ENCODE assay signal across 8 mouse cellular contexts in the genomic region with DNA sequence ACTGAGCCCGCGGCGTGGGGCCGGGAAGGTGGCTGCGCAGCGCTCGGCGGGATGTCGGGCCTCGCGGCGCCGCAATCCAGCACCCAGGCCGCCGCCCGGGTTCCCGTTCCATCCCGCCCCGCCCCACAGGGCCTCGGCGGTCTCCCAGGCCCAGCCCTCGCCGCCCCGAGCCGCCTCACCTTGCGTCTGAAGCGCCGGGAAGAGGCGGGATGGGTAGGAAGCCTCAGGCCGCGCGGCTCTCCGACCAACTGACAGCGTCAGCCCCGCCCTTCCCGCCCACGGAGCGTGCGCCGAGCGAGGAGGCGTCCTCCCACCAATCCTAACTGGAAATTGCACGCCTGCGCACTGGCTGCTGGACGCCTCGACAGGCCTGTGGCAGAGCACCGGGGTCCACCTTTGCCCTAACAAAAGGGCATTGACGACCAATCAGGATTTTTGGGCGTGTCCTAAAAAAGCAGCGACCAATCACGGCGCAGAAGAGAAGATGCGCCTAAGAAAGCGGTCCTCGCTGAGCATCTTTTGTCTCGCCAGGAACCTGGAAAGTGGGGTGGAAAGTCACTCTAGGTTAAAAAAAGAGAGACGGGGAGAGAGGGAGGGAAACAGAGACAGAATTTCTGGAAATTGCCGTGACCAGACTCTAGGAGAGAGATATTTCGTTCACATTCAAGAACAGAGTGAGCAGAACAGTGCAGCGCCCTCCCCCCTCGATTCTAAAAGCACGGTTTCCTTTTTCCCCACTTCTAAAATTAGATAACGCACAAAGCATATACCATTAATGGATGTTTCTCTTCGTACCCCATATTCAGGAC. TPM values are rescaled to one million over a fixed set of nuclear protein-coding genes. Genes with fewer than 3 reads are reported as not detected.
DNase-seq lines count a peak whose midpoint lies in the region; ATAC-seq and TF ChIP-seq lines count a peak whose summit lies in the region.

No protein-coding gene starts in this region.

- peak; percentile 100 for ATAC-seq in kidney, embryonic 14.5 days (ENCODE audit: low FRiP score, low TSS enrichment)
- ATAC-seq in limb, embryonic 15.5 days (ENCODE audit: insufficient number of reproducible peaks, low FRiP score, low TSS enrichment, low read depth): peak; percentile 100

- H3K9me3 ChIP-seq in kidney, embryonic 14.5 days (ENCODE audit: control insufficient read depth, low read length): no peaks in the 10 kb centered on the region
- H3K9me3 ChIP-seq in limb, embryonic 15.5 days: no peaks in the 10 kb centered on the region

- H3K9ac ChIP-seq in kidney, embryonic 14.5 days (ENCODE audit: low read depth, low read length): peak overlapping the region; percentile 94
- peak overlapping the region; percentile 84 for H3K9ac ChIP-seq in limb, embryonic 15.5 days

- peak overlapping the region; percentile 74 for H3K4me2 ChIP-seq in kidney, embryonic 14.5 days (replicated peaks; ENCODE audit: low read depth, low read length)
- H3K4me2 ChIP-seq in limb, embryonic 15.5 days: peak overlapping the region; percentile 71

- H3K27ac ChIP-seq in bone marrow macrophage, adult 2 months (ENCODE audit: insufficient read depth, low read depth, low read length): peak overlapping the region; percentile 34
- peak overlapping the region; percentile 79 for H3K27ac ChIP-seq in embryonic fibroblast, embryonic 13.5 days (ENCODE audit: insufficient read depth, low read length)
- H3K27ac ChIP-seq in kidney, embryonic 14.5 days (ENCODE audit: low read depth, low read length): peak overlapping the region; percentile 85
- H3K27ac ChIP-seq in limb, embryonic 15.5 days: peak overlapping the region; percentile 92

- TF ChIP-seq POLR2A in bone marrow macrophage, adult 2 months (IDR thresholded peaks at IDR 0.05; ENCODE audit: borderline replicate concordance, low read depth, low read length): no peak
- peak; percentile 65 for TF ChIP-seq POLR2A in embryonic fibroblast, embryonic 13.5 days (IDR thresholded peaks at IDR 0.05; ENCODE audit: low read depth, low read length)

- no peaks in the 10 kb centered on the region; the same call in 1 of the 2 replicates for H3K36me3 ChIP-seq in kidney, embryonic 14.5 days (ENCODE audit: control insufficient read depth, insufficient read depth, low read length)
- peaks cover 4% of the 10 kb centered on the region; the same call in 1 of the 2 replicates for H3K36me3 ChIP-seq in limb, embryonic 15.5 days

- TF ChIP-seq CTCF in bone marrow macrophage, adult 2 months (IDR thresholded peaks at IDR 0.05; ENCODE audit: low read depth, low read length): no peak
- TF ChIP-seq CTCF in embryonic fibroblast, embryonic 13.5 days (IDR thresholded peaks at IDR 0.05; ENCODE audit: borderline replicate concordance, insufficient read depth, low read length): no peak

- no peaks in the 10 kb centered on the region for H3K27me3 ChIP-seq in kidney, embryonic 14.5 days (ENCODE audit: control insufficient read depth, insufficient read depth, low read length)
- no peaks in the 10 kb centered on the region for H3K27me3 ChIP-seq in limb, embryonic 15.5 days

- H3K4me1 ChIP-seq in bone marrow macrophage, adult 2 months (ENCODE audit: control insufficient read depth, insufficient read depth, low read length): peaks cover 20% of the 10 kb centered on the region
- no peaks in the 10 kb centered on the region; the same call in none of the 2 replicates for H3K4me1 ChIP-seq in embryonic fibroblast, embryonic 13.5 days (ENCODE audit: control insufficient read depth, insufficient read depth, low read length)
- H3K4me1 ChIP-seq in kidney, embryonic 14.5 days (ENCODE audit: control insufficient read depth, insufficient read depth, low read length): peaks cover 4% of the 10 kb centered on the region; the same call in 1 of the 2 replicates
- peaks cover 15% of the 10 kb centered on the region; the same call in 1 of the 2 replicates for H3K4me1 ChIP-seq in limb, embryonic 15.5 days

- peak; percentile 98 for DNase-seq in A20 (ENCODE audit: low read depth, low spot score)
- peak; percentile 97 to 98 for DNase-seq in heart, adult 9 months (ENCODE audit: low spot score in 2 of 2)
- DNase-seq in monocyte, adult 2 months (ENCODE audit: low read depth in 1 of 2, low spot score in 2 of 2): peak; percentile 80 to 85
- peak; percentile 98 for DNase-seq in spleen, postnatal 36 days (ENCODE audit: low spot score in 2 of 2)

- peak overlapping the region; percentile 93 for H3K4me3 ChIP-seq in bone marrow macrophage, adult 2 months (ENCODE audit: insufficient read depth, low read length)
- peak overlapping the region; percentile 89 for H3K4me3 ChIP-seq in embryonic fibroblast, embryonic 13.5 days (ENCODE audit: insufficient read depth, low read length)
- peak overlapping the region; percentile 98 for H3K4me3 ChIP-seq in kidney, embryonic 14.5 days (ENCODE audit: low read length)
- peak overlapping the region; percentile 84 for H3K4me3 ChIP-seq in limb, embryonic 15.5 days

- WGBS in kidney, embryonic 14.5 days: under 1% methylated on average over 59 of the region's 64 CpGs
- under 1% methylated on average over 64 of the region's 64 CpGs for WGBS in limb, embryonic 15.5 days

RNA-seq across cellular contexts. Expression of a gene that starts 15.7 kb away (rescaled TPM):
- 49.5 and 50.3 TPM in 2 replicates for polyA plus RNA-seq in bone marrow macrophage, adult 2 months (2012; ENCODE audit: insufficient read depth, insufficient read length, missing spikeins)
- polyA plus RNA-seq in embryonic fibroblast, embryonic 13.5 days (2011; ENCODE audit: insufficient read length, low read depth, missing spikeins): 136 and 149 TPM in 2 replicates
- polyA plus RNA-seq in kidney, embryonic 14.5 days (2014; fragmentation: Nextera tagmentation; extraction: Ambion mirVana): 117 and 132 TPM in 2 replicates
- polyA plus RNA-seq in limb, embryonic 15.5 days (2015; fragmentation: Nextera tagmentation; extraction: Ambion mirVana): 96.1 and 112 TPM in 2 replicates

RNA-seq across cellular contexts. Expression of a gene that starts 52.8 kb away (rescaled TPM):
- 0.20 TPM in 1 of 2 replicates, not detected in the other for polyA plus RNA-seq in bone marrow macrophage, adult 2 months (2012; ENCODE audit: insufficient read depth, insufficient read length, missing spikeins)
- polyA plus RNA-seq in embryonic fibroblast, embryonic 13.5 days (2011; ENCODE audit: insufficient read length, low read depth, missing spikeins): not detected in 2 replicates
- polyA plus RNA-seq in kidney, embryonic 14.5 days (2014; fragmentation: Nextera tagmentation; extraction: Ambion mirVana): 0.04 and 0.20 TPM in 2 replicates
- polyA plus RNA-seq in limb, embryonic 15.5 days (2015; fragmentation: Nextera tagmentation; extraction: Ambion mirVana): 0.24 and 0.36 TPM in 2 replicates

Comparison
In these comparisons a context has a peak if more than half of its experiments do, and no peak if none do; other contexts are left out.
1. Peak in every context shown above with its lines: DNase-seq, ATAC-seq, H3K4me3 ChIP-seq and H3K27ac ChIP-seq.
2. H3K27ac ChIP-seq: peak in every context shown above with its lines; median percentile 92 in limb, embryonic 15.5 days; 85 in kidney, embryonic 14.5 days; 79 in embryonic fibroblast, embryonic 13.5 days; 34 in bone marrow macrophage, adult 2 months.